Comparison of ENCODE assay signal across 10 mouse cellular contexts in the genomic region with DNA sequence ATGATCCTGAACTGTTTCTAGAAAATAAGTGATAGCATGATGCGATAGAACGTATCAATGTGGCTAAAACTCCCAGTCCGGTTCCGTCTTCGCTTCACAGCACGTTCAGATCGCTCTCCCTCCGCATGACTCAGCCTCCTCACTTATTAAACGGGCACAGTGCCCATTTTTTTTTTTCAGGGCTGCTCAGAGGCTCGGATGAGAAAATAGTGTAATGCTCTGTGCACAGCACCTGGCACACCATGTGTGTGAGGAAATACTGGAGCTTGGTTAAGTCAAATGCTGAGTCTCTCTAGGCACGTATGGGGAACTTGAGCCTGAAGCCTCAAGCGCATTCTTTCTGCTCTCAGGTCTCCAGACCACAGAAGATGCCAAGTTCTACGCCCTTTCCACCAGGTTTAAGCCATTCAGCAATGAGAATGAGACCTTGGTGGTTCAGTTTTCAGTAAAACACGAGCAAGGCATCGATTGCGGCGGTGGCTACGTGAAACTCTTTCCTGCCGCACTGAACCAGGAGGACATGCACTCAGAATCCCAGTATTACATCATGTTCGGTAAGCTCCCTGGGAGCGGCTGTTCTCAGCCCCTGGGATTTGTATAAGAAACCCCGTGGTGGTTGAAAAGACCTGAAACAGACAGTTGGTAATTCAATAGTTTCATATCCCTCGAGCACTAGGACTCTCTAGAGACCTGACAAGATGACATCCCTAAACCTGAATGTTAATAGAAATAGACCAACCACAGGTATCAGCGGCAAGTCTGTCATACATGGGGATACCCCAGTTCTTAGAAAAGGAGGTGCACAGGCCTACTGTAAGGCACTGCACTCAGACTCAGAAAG. TPM values are rescaled to one million over a fixed set of nuclear protein-coding genes. Genes with fewer than 3 reads are reported as not detected.
DNase-seq lines count a peak whose midpoint lies in the region; TF ChIP-seq lines count a peak whose summit lies in the region.
"Had no signal": no experiment of that assay in that cellular context is flagged by ENCODE, and none has a peak within 500 bp of the region (broad histone marks: within the 10 kb centered on the region; RNA-seq: fewer than 3 reads in every experiment).

No protein-coding gene starts in this region.

- H3K4me3 ChIP-seq in heart, embryonic 10.5 days = no peak overlapping the region
- H3K4me3 ChIP-seq in left cerebral cortex, adult 2 months = no peak overlapping the region

- no peak for TF ChIP-seq CTCF in left cerebral cortex, adult 2 months (IDR thresholded peaks at IDR 0.05)

- no peaks in the 10 kb centered on the region for H3K36me3 ChIP-seq in heart, embryonic 10.5 days

- H3K27me3 ChIP-seq in heart, embryonic 10.5 days (ENCODE audit: insufficient read depth, poor library complexity, severe bottlenecking) = no peaks in the 10 kb centered on the region

- WGBS in heart, embryonic 10.5 days = 87% methylated on average over 24 of the region's 24 CpGs

- DNase-seq in heart, postnatal 4 days = peak; percentile 35
- DNase-seq in heart, embryonic 10.5 days (ENCODE audit: low spot score) = no peak
- DNase-seq in adipocyte (ENCODE audit: low spot score) = peak; percentile 46
- peak; percentile 71 for DNase-seq in gastrocnemius, adult 18-20 months (ENCODE audit: low spot score)
- DNase-seq in left cerebral cortex, adult 2 months (ENCODE audit: extremely low spot score in 1 of 2, low spot score in 2 of 2) = peak; percentile 29 to 35
- DNase-seq in embryo, embryonic 10.5 days (ENCODE audit: low spot score) = no peak
- no peak for DNase-seq in thymus, postnatal 14 days
- no peak for DNase-seq in thymus, adult 18-20 months

- H3K9me3 ChIP-seq in heart, embryonic 10.5 days = no peaks in the 10 kb centered on the region

- H3K27ac ChIP-seq in heart, embryonic 10.5 days = no peak overlapping the region
- H3K27ac ChIP-seq in left cerebral cortex, adult 2 months = no peak overlapping the region

- intact Hi-C loops in left cerebral cortex, adult 2 months (cut with DNase I) = no loop called here

- peaks cover 3% of the 10 kb centered on the region; the same call in 1 of the 2 replicates for H3K4me1 ChIP-seq in heart, embryonic 10.5 days

RNA-seq across cellular contexts. Expression of a gene that starts 4.4 kb away (rescaled TPM):
- total RNA-seq in heart, postnatal 4 days (2021) = not detected
- 0.11 and 0.15 TPM in 2 replicates for polyA plus RNA-seq in heart, embryonic 10.5 days (2016; fragmentation: Nextera tagmentation; extraction: Ambion mirVana)
- not detected for total RNA-seq in gastrocnemius, adult 18-20 months (2021)
- total RNA-seq in left cerebral cortex, adult 2 months (2021) = under 1 TPM; 0.25 to 0.56 TPM
- total RNA-seq: liver, adult 2 months had no signal
- polyA plus RNA-seq: liver, adult 2 months; spleen, adult 2 months had no signal

RNA-seq across cellular contexts. Expression of a gene that starts 36.6 kb away (rescaled TPM):
- 10 to 100 TPM; 71.7 to 73.4 TPM for total RNA-seq in heart, postnatal 4 days (2021)
- 41.1 and 43.5 TPM in 2 replicates for polyA plus RNA-seq in heart, embryonic 10.5 days (2016; fragmentation: Nextera tagmentation; extraction: Ambion mirVana)
- total RNA-seq in gastrocnemius, adult 18-20 months (2021) = 100 to 1,000 TPM in 1 of 2 experiments, 10 to 100 TPM in 1; 91.6 to 107 TPM
- 10 to 100 TPM; 56.5 to 58.3 TPM for total RNA-seq in left cerebral cortex, adult 2 months (2021)

RNA-seq across cellular contexts. Expression of a gene that starts 41.4 kb away (rescaled TPM):
- total RNA-seq in heart, postnatal 4 days (2021) = 10 to 100 TPM; 42.5 to 45.9 TPM
- 32.6 and 37.3 TPM in 2 replicates for polyA plus RNA-seq in heart, embryonic 10.5 days (2016; fragmentation: Nextera tagmentation; extraction: Ambion mirVana)
- total RNA-seq in gastrocnemius, adult 18-20 months (2021) = 10 to 100 TPM; 74.3 to 80.3 TPM
- total RNA-seq in left cerebral cortex, adult 2 months (2021) = 100 to 1,000 TPM; 180 to 186 TPM

Comparison
In these comparisons a context has a peak if more than half of its experiments do, and no peak if none do; other contexts are left out.
1. DNase-seq: peak in heart, postnatal 4 days (single experiment), adipocyte (single experiment), gastrocnemius, adult 18-20 months (single experiment) and left cerebral cortex, adult 2 months (2 of 2); none in heart, embryonic 10.5 days (single experiment), embryo, embryonic 10.5 days (single experiment), thymus, postnatal 14 days (single experiment) and thymus, adult 18-20 months (0 of 2).